Mouse (Mus musculus) urinary bladder, postnatal 14 days (tissue): ENCODE measurements around the gene Hist1h2ap.
"Not testable (repeated sequence)": the region's sequence is repeated elsewhere in the genome, so short reads cannot be mapped to it uniquely, and the experiment has no call there.

ENCODE experiments used
- DNase-seq: peaks from one replicate; pipeline ENCODE4 v3.0.0; 2021; ENCODE audit warnings: low spot score

The Hist1h2ap gene

GRCm38 (mm10) chr13:21810073-21810472, 23.2 kb downstream of the Hist1h2ap start, which contains the start of the genes Hist1h2bq and Hist1h2ao:
Gene Hist1h2bq, minus strand, starts transcription at chr13:21810197.
Gene Hist1h2ao, plus strand, starts transcription at chr13:21810465.
- not testable (repeated sequence) for DNase-seq

DNA sequence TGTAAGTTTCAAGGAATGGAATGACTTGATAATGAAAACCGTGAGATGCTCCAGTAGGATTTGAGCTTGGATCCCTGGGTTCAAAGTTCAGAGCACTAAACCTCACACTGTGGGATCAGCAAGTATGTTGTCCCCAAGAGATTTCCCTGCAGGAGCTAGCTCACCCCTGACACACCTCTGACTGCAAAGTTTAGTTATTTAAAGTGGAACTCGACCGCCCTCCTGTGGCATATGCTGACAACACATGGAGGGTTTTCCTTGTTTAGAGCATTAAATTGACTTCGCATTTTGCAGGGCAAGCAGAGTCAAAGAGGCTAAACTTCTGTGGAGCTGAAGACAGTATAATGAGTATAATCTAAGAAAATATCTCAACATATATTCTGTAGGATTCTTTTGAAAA, 30.2 kb downstream of the Hist1h2ap start:
- DNase-seq, result not testable (repeated sequence)

- DNase-seq, result not testable (repeated sequence)
Measured at GRCm38 (mm10) chr13:21797163-21797562, 36.1 kb downstream of the Hist1h2ap start.

DNA sequence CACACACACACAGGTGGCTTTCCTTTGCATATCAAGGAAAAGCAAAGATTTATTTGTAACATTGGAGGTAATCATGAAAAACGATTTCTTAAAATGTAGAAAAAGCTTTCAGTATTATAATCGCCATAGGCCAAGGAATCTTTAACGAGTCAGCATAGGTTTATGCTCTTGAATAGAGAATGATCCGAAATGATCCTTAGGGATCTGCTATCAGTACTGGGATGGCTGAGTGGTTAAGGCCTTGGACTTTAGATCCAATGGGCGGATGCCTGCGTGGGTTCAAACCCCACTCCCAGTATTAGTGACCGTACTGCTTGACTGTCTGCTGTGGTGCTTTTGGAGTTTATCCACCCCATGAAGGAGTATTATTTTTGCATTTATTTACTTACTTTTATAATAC, 37.7 kb downstream of the Hist1h2ap start:
- no peak for DNase-seq

- DNase-seq, result no peak
Measured at GRCm38 (mm10) chr13:21790601-21791283, 42.6 kb downstream of the Hist1h2ap start.

- DNase-seq, result no peak
Measured at GRCm38 (mm10) chr13:21789925-21790324, 43.4 kb downstream of the Hist1h2ap start.

GRCm38 (mm10) chr13:21787760-21788593, 45.3 kb downstream of the Hist1h2ap start:
- DNase-seq, result no peak

- peak; percentile 86 for DNase-seq
Measured at GRCm38 (mm10) chr13:21786899-21787629, 46.2 kb downstream of the Hist1h2ap start, which contains the start of the genes Hist1h2an and Hist1h2bp. Gene Hist1h2an, minus strand, starts transcription at chr13:21787218. Gene Hist1h2bp, plus strand, starts transcription at chr13:21787461.

DNA sequence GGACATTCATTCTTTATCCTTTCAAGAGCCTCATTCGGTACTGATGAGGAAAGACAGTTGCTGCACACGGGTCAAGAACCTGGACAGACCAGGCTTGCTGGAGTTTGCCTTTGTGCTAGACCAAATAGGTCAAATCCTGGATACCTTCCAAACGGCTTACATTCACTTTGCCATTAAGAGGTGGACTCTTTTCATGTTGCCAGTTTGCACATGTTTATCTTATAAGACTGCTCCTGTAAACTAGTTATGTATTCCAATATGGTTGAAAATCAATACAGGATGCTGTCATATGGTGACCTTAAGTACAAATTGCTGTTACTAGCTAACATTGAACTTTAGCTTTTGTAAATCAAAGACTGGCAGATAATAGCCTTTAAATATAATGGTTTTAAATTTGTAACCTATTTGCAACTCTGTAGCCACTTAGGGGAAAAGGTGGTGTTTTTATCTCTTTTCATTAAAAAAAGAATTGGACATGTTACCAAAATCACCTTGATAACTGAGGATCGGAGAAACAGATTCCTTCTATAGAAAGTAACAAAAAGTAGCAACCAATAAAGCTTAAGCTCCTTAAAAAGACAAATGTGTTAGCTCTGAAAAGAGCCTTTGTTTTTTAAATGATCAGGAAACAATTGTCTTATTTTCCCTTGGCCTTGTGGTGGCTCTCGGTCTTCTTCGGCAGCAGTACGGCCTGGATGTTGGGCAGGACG, 47.0 kb downstream of the Hist1h2ap start:
- DNase-seq, result no peak

- no peak for DNase-seq
Measured at GRCm38 (mm10) chr13:21784311-21784710, 49.0 kb downstream of the Hist1h2ap start.

- DNase-seq, result peak; percentile 7
Measured at GRCm38 (mm10) chr13:21783734-21784161, 49.6 kb downstream of the Hist1h2ap start.

GRCm38 (mm10) chr13:21783255-21783617, 50.1 kb downstream of the Hist1h2ap start, which contains the start of gene Hist1h3i:
Gene Hist1h3i, minus strand, starts transcription at chr13:21783370.
- peak; percentile 47 for DNase-seq
